Mouse (Mus musculus): Measurements from ENCODE around the gene Ripor3. TPM values are rescaled to one million over a fixed set of nuclear protein-coding genes. Genes with fewer than 3 reads are reported as not detected.

Ripor3 gene
- total RNA-seq, 1 experiment from 2014 or later = 2.6 TPM

- peak; percentile 71 for DNase-seq
These were observed 23.7 kb downstream of the Ripor3 start for GRCm38 (mm10) chr2:167986762-167987161.

DNA sequence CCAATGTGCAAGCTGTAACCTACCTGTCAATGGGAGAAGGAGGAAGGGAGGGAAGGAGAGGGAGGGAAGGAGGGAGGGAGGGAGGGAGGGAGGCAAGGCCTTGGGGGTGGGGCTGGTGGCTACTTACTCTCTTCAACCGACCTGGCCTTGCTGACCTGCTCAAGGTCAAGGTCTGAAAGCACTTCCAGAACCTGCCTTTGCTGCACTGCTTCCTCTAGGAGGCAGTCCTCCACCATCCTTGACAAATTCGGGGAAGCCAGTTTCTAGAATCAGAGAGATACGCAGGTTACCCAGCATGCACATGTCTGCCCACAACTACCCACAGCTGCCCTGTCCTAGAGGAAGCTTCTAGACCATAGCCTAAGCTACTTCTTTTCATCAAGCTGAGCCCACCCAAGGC lies 25.5 kb downstream of the Ripor3 start:
- DNase-seq = no peak

DNA sequence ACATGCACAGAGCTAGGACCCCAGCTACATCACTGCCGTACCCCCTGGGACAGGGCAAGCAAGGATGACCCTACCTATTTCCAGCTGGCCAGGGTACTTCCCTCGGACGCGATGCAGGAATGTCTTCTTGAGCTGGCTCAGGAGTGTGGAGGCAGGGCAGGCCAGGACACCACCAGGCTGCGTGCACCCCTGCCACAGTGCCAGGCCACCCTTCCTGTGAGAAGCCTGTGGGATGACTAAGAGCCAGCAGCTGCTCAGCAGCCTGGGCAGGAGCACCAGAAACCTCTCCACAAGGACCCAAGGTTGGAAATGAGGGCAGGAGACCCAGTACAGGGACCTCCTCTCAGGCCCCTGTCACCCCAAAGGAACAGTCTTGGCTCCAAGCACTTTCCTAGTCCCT lies 26.0 kb downstream of the Ripor3 start:
- DNase-seq = no peak

GRCm38 (mm10) chr2:167982646-167983045 lies 27.8 kb downstream of the Ripor3 start:
- peak; percentile 60 for DNase-seq

- DNase-seq = no peak
These were observed 30.0 kb downstream of the Ripor3 start for GRCm38 (mm10) chr2:167980391-167980790.

- DNase-seq = no peak
These were observed 32.1 kb downstream of the Ripor3 start for GRCm38 (mm10) chr2:167978271-167978670.

DNA sequence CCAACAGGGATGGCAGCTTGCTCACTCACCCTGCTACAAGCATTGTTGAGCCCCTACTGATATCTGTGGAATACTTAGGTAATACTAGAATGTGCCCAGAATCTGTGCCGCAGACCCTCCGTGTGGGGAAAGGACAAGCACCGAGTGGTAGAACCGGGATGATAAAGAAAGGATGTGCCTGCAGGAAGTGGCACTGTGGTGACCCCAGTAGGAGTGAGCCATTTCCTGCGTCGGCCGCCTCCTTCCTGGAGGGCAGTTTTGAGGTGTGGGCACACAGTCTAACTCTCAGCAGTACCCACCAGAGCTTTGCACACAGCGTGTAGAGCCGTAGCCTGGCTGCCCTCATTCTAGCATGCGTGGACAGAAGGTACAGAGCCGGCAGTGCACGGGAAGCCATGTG lies 34.7 kb downstream of the Ripor3 start:
- no peak for DNase-seq

DNA sequence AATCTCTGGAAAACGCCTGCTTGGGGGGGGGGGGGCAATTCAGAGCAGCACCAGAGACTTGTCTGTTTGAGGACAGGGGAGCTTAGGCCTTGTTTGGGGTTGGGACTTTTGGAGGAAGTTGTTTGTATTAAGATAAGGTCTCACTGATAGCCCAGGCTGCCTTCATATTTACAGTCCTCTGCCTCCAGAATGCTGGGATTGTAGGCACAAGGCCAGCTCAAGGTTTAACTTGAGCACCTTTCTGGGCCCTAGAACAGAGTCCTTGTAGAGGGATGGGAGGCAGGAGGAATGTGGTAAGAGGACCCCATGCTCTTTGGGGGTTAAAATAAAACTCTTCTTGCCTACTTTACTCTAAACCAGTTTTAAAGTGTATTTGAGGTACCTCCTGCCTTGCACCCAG lies 37.6 kb downstream of the Ripor3 start:
- DNase-seq = no peak

DNA sequence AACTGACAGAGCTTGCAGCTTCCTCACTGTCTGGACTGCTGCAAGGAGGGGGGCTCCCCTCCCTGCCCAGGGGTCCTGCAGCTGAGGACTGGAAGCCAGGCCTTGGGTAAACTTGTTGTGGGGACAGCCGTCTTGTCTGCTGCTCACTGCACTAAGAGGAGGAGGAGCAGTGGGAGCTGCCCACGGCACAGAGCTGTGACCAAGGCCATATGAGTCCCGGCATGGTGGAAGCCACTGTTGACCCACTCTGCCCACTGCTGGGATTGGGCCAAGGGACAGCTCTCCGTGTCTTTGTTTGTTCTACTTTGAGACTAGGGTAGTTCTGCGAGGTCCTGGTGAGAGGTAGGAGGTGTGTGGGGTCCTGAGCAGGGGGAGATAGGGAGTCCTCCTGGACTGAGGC lies 38.3 kb downstream of the Ripor3 start:
- DNase-seq = no peak

DNA sequence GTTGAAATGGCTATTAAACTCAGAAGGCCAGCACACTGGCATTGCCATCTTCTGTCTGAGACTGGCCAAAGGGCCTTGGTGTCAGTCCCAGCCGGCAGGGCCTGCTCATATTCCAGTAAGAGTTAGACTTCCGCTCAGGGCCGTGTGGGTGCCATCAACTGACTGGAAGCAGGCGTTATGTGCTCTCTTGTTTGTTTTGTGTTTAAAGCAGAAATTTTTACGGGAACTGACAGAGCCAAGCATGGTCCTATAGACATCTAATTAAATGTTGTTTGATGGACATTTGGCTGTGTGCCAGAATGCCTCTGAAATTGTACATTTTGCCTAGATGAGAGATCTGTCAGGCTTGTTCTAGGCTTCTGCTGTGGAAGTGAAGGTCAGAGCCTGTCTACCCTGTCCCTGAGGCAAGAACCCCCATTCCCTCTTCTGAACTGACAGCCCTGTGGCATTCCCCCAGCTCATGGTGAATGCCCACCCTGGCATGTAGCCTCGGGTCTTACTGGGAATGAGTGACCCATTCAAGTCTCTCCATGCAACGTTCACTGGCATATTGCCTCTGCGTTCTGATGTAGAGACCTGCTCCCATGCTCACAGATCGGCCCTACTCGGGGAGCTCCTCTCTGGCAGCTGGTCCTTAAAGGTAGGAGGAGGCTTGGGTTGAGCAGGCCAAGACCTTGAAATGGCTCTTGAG lies 40.4 kb downstream of the Ripor3 start:
- DNase-seq = no peak

GRCm38 (mm10) chr2:167968504-167968903 lies 41.9 kb downstream of the Ripor3 start:
- no peak for DNase-seq

DNA sequence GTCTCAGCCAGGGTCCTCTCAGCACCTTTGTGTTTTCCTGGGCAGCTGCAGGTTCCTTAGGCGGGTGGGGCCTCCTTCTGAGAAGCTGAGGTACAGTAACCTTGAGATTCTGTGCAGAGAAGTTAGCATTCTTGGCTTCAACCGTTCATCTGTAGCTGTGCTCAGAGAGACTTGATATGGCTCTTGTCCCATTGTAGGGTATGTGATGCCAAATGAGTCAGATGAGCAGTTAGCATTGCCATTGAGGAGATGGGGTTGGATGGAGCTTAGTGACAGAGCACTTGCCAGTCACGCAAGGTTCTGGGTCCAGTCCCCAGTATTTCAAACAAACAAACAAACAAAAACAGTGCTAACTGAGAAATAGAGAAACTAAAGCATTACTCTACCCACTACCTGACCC lies 44.5 kb downstream of the Ripor3 start:
- no peak for DNase-seq

DNA sequence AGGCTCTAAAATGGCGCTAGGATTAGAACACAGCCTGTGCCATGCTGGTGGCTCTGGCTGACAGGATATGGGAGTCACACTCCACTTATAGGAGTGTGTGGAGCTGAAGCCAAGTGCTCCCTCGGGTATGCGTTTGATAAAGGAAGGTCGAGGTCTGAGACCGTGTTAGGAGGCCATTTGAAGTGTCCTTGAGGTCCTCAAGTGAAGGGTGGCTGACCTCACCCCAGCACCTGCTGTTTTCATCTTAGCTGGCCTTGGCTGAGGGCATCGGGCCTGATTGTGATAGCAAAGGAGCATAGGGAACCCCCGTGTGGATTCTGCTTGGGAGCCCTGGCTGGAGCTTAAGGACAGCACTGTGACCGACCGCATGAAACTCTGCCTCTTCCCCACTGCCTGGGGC lies 46.1 kb downstream of the Ripor3 start:
- no peak for DNase-seq

GRCm38 (mm10) chr2:167963778-167964300 lies 46.6 kb downstream of the Ripor3 start:
- no peak for DNase-seq

DNA sequence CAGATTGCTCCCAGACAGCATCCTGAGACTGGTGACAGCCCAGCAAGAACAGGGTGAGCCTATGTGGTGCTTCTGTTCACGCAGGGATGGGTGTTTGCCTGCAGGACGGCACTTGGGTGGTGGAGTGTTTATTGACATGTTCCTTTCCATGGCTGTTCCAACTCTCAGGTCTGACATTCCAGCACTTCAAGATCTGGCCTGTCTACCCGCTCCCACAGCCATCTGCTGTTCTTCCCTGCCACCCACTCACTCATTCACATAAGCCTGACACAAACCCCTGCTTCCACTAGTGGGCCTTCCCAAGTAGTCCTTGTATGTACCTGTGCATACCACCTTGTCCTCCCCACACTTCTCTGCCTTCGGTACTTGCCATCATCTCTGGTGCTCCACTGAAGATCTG lies 47.2 kb downstream of the Ripor3 start:
- DNase-seq = no peak

- no peak for DNase-seq
These were observed 48.1 kb downstream of the Ripor3 start for GRCm38 (mm10) chr2:167962347-167962746.

DNA sequence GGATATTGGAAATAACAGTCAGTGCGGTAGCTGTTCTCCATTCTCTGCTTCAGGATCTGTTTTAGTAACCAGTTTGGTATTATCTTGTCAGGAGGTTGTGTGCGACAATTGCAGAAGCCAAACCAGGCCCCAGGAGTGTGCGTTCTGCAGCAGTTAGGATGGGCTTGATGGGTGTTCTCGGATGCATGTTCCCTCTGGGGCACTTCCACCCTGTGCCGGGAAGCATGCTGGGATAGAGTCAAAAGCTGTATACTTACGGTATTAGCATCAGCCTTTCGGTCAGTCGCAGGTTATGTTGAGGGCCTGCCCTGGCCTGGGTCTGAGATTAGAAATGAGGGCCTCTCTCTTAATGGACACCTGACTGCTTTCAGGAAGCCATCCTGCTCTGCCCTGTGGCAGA lies 49.8 kb downstream of the Ripor3 start:
- DNase-seq = no peak

DNA sequence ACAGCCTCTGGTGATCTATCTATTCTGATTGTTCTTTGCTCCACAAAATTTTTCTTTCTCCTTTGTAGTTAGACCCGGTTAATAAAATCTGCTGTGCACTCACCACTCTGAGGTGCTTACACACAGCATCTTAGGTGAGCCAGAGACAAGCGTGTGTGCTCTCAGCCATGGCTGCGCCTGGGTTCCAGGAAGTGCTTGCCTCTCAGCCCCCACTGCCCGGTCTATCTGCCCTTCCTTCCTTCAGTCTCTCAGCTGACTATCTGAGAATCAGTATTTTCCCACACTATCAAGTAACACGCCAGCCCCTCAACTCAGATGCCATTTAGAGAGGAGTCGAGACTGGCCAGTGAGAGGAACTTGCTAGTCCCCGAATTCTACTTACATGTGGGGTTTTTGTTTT lies 50.4 kb downstream of the Ripor3 start:
- no peak for DNase-seq

DNA sequence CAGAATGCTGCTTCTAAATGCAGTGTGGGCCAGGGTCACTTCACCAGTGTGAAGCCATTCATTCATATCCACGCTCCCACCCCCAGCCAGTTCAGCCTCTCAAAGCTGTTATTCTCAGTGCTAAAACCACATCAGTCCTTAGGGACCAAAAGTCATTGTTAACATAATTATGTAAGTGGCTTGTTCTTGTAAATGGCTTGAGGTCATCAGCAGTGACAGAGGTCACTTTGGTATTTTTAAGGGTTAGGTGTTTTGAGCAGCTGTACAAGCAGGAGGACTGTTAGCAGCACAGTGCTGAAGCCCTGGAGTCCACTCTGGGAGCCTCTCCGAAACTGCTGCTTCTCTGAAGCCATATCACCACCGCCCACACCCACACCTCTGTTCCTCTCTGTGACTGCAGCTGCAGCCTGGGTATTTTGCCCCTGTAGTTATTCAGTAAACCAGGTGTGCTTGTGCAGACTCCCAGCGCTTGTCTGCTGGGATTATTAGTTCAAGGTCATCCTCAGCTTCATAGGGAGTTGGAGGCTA lies 51.0 kb downstream of the Ripor3 start:
- DNase-seq = no peak

GRCm38 (mm10) chr2:167958843-167959242 lies 51.6 kb downstream of the Ripor3 start:
- peak; percentile 94 for DNase-seq

DNA sequence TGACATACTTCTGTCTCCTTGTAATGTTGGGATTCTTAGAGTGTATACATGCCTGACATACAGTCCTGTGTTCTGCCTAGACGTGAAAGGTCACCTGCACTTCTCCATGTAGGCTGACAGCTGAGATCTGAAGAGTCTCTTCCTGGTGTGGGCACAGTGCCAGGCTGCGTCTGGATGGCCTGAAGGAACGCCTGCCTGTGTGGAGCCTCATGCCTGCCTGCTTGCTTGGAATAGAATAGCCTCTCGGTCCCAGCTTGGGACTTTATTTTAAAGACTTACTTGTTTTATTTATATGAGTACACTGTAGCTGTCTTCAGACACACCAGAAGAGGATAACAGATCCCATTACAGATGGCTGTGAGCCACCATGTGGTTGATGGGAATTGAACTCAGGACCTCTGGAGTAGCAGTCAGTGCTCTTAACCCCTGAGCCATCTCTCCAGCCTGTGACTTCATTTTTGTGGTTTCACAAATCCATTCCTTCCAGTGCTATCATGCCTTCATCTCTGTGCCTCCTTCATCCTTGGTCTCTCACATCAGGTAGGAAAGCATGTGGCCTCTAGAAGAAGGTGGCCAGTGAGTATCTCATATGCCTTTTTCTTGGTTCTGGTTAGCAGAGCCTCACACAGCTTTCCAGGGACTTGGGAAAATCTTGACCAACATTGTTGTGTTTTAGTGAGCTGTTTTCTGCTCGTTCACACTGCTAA lies 52.2 kb downstream of the Ripor3 start:
- DNase-seq = peak; percentile 64

GRCm38 (mm10) chr2:167957539-167957938 lies 52.9 kb downstream of the Ripor3 start:
- DNase-seq = no peak

GRCm38 (mm10) chr2:167954928-167955327 lies 55.5 kb downstream of the Ripor3 start:
- no peak for DNase-seq

GRCm38 (mm10) chr2:167953819-167954218 lies 56.6 kb downstream of the Ripor3 start:
- no peak for DNase-seq

Data from adrenal gland, postnatal 14 days (tissue).